Mouse (Mus musculus): ENCODE measurements around the gene Lmntd1. TPM values are rescaled to one million over a fixed set of nuclear protein-coding genes. Genes with fewer than 3 reads are reported as not detected.
A peak's percentile ranks its signal among the peaks of the same experiment; 100 is the strongest.

Lmntd1 gene
- polyA plus RNA-seq, 1 experiment = not detected

GRCm38 (mm10) chr6:145359470-145360430 lies 254.4 kb downstream of the Lmntd1 start:
- TF ChIP-seq MYOD1 (IDR thresholded peaks at IDR 0.05; ENCODE audit: control insufficient read depth in 1 of 3, insufficient read length in 2 of 3, low read depth in 2 of 3) (no peak), TCF3 (IDR thresholded peaks at IDR 0.05; ENCODE audit: insufficient read length, low read depth) (no peak), TCF12 (IDR thresholded peaks at IDR 0.05; ENCODE audit: insufficient read depth, poor library complexity, severe bottlenecking) (no peak), POLR2AphosphoS2 (IDR thresholded peaks at IDR 0.05; ENCODE audit: insufficient read length, low read depth) (no peak), E2F4 (IDR thresholded peaks at IDR 0.05; ENCODE audit: insufficient read depth) (no peak), USF1 (IDR thresholded peaks at IDR 0.05; ENCODE audit: low read depth) (no peak), MAX (IDR thresholded peaks at IDR 0.05; ENCODE audit: low read depth) (no peak), CEBPB (IDR thresholded peaks at IDR 0.05; ENCODE audit: insufficient read depth, poor library complexity, severe bottlenecking) (no peak), MYOG (IDR thresholded peaks at IDR 0.05; ENCODE audit: control insufficient read depth in 1 of 3, insufficient read depth in 1 of 3, insufficient read length in 2 of 3, low read depth in 2 of 3) (no peak), SRF (IDR thresholded peaks at IDR 0.05; ENCODE audit: control insufficient read depth, insufficient read length, low read depth) (no peak), REST (IDR thresholded peaks at IDR 0.05; ENCODE audit: insufficient read depth, insufficient read length) (no peak), POLR2A (IDR thresholded peaks at IDR 0.05; ENCODE audit: insufficient read length, low read depth) (no peak)
- Histone ChIP-seq H3ac (ENCODE audit: control insufficient read depth, insufficient read length) (no peak overlapping the region), H3K27me3 (ENCODE audit: control insufficient read depth, insufficient read depth, insufficient read length) (no peaks in the 10 kb centered on the region), H3K4me2 (ENCODE audit: low read depth) (peak overlapping the region; percentile 74), H3K4me3 (no peak overlapping the region), H3K36me3 (ENCODE audit: control insufficient read depth, insufficient read depth) (no peaks in the 10 kb centered on the region), H3K79me2 (ENCODE audit: control insufficient read depth, insufficient read depth) (no peaks in the 10 kb centered on the region)

- Histone ChIP-seq H3K27me3 (ENCODE audit: control insufficient read depth, insufficient read depth, insufficient read length) (no peaks in the 10 kb centered on the region), H3K4me2 (ENCODE audit: low read depth) (no peak overlapping the region), H3K4me3 (no peak overlapping the region), H3K36me3 (ENCODE audit: control insufficient read depth, insufficient read depth) (no peaks in the 10 kb centered on the region), H3ac (ENCODE audit: control insufficient read depth, insufficient read length) (no peak overlapping the region), H3K79me2 (ENCODE audit: control insufficient read depth, insufficient read depth) (no peaks in the 10 kb centered on the region)
- TF ChIP-seq USF1 (IDR thresholded peaks at IDR 0.05; ENCODE audit: low read depth) (no peak), POLR2AphosphoS2 (IDR thresholded peaks at IDR 0.05; ENCODE audit: insufficient read length, low read depth) (no peak), POLR2A (IDR thresholded peaks at IDR 0.05; ENCODE audit: insufficient read length, low read depth) (no peak), MYOG (IDR thresholded peaks at IDR 0.05; ENCODE audit: control insufficient read depth in 1 of 3, insufficient read depth in 1 of 3, insufficient read length in 2 of 3, low read depth in 2 of 3) (no peak), TCF3 (IDR thresholded peaks at IDR 0.05; ENCODE audit: insufficient read length, low read depth) (no peak), MAX (IDR thresholded peaks at IDR 0.05; ENCODE audit: low read depth) (no peak)
Measured at GRCm38 (mm10) chr6:145358001-145358400, 256.1 kb downstream of the Lmntd1 start.

GRCm38 (mm10) chr6:145353806-145354205 lies 260.3 kb downstream of the Lmntd1 start:
- no peak overlapping the region for H3ac ChIP-seq (ENCODE audit: control insufficient read depth, insufficient read length)
- H3K4me3 ChIP-seq = no peak overlapping the region
- TF ChIP-seq MAX (IDR thresholded peaks at IDR 0.05; ENCODE audit: low read depth) = no peak
- no peak for TF ChIP-seq POLR2AphosphoS2 (IDR thresholded peaks at IDR 0.05; ENCODE audit: insufficient read length, low read depth)
- no peak for TF ChIP-seq TCF3 (IDR thresholded peaks at IDR 0.05; ENCODE audit: insufficient read length, low read depth)
- TF ChIP-seq CEBPB (IDR thresholded peaks at IDR 0.05; ENCODE audit: insufficient read depth, poor library complexity, severe bottlenecking) = no peak
- no peak for TF ChIP-seq SRF (IDR thresholded peaks at IDR 0.05; ENCODE audit: control insufficient read depth, insufficient read length, low read depth)
- no peaks in the 10 kb centered on the region for H3K36me3 ChIP-seq (ENCODE audit: control insufficient read depth, insufficient read depth)
- H3K79me2 ChIP-seq (ENCODE audit: control insufficient read depth, insufficient read depth) = no peaks in the 10 kb centered on the region
- H3K4me2 ChIP-seq (ENCODE audit: low read depth) = no peak overlapping the region
- H3K27me3 ChIP-seq (ENCODE audit: control insufficient read depth, insufficient read depth, insufficient read length) = no peaks in the 10 kb centered on the region

- no peak overlapping the region for H3K4me2 ChIP-seq (ENCODE audit: low read depth)
- no peaks in the 10 kb centered on the region for H3K36me3 ChIP-seq (ENCODE audit: control insufficient read depth, insufficient read depth)
- H3ac ChIP-seq (ENCODE audit: control insufficient read depth, insufficient read length) = no peak overlapping the region
- TF ChIP-seq USF1 (IDR thresholded peaks at IDR 0.05; ENCODE audit: low read depth) = no peak
- no peak for TF ChIP-seq SRF (IDR thresholded peaks at IDR 0.05; ENCODE audit: control insufficient read depth, insufficient read length, low read depth)
- no peak for TF ChIP-seq MYOD1 (IDR thresholded peaks at IDR 0.05; ENCODE audit: control insufficient read depth in 1 of 3, insufficient read length in 2 of 3, low read depth in 2 of 3)
- TF ChIP-seq POLR2A (IDR thresholded peaks at IDR 0.05; ENCODE audit: insufficient read length, low read depth) = no peak
- TF ChIP-seq CEBPB (IDR thresholded peaks at IDR 0.05; ENCODE audit: insufficient read depth, poor library complexity, severe bottlenecking) = no peak
- no peak for TF ChIP-seq MAX (IDR thresholded peaks at IDR 0.05; ENCODE audit: low read depth)
- no peak for TF ChIP-seq POLR2AphosphoS2 (IDR thresholded peaks at IDR 0.05; ENCODE audit: insufficient read length, low read depth)
- no peak for TF ChIP-seq TCF3 (IDR thresholded peaks at IDR 0.05; ENCODE audit: insufficient read length, low read depth)
- no peak for TF ChIP-seq REST (IDR thresholded peaks at IDR 0.05; ENCODE audit: insufficient read depth, insufficient read length)
- no peak for TF ChIP-seq TCF12 (IDR thresholded peaks at IDR 0.05; ENCODE audit: insufficient read depth, poor library complexity, severe bottlenecking)
- no peak for TF ChIP-seq E2F4 (IDR thresholded peaks at IDR 0.05; ENCODE audit: insufficient read depth)
- no peak for TF ChIP-seq MYOG (IDR thresholded peaks at IDR 0.05; ENCODE audit: control insufficient read depth in 1 of 3, insufficient read depth in 1 of 3, insufficient read length in 2 of 3, low read depth in 2 of 3)
- no peaks in the 10 kb centered on the region for H3K27me3 ChIP-seq (ENCODE audit: control insufficient read depth, insufficient read depth, insufficient read length)
- H3K4me3 ChIP-seq = no peak overlapping the region
- H3K79me2 ChIP-seq (ENCODE audit: control insufficient read depth, insufficient read depth) = no peaks in the 10 kb centered on the region
Measured at GRCm38 (mm10) chr6:145352705-145353104, 261.4 kb downstream of the Lmntd1 start.
